Mouse (Mus musculus) natural killer cell, adult 2 months (primary cell): ENCODE measurements at regions not wholly inside any gene's neighbourhood (a gene's known extent, or its start where the extent isn't known, plus 50 kb on each side); places are given as distances from the start of the nearest gene placed in this dataset.
A peak's percentile ranks its signal among the peaks of the same experiment; 100 is the strongest.

Source experiments
- DNase-seq, 2 experiments: peaks; one replicate each; pipeline ENCODE4 v3.0.0; 2022; ENCODE audit warnings: low spot score in 2 of 2

DNA sequence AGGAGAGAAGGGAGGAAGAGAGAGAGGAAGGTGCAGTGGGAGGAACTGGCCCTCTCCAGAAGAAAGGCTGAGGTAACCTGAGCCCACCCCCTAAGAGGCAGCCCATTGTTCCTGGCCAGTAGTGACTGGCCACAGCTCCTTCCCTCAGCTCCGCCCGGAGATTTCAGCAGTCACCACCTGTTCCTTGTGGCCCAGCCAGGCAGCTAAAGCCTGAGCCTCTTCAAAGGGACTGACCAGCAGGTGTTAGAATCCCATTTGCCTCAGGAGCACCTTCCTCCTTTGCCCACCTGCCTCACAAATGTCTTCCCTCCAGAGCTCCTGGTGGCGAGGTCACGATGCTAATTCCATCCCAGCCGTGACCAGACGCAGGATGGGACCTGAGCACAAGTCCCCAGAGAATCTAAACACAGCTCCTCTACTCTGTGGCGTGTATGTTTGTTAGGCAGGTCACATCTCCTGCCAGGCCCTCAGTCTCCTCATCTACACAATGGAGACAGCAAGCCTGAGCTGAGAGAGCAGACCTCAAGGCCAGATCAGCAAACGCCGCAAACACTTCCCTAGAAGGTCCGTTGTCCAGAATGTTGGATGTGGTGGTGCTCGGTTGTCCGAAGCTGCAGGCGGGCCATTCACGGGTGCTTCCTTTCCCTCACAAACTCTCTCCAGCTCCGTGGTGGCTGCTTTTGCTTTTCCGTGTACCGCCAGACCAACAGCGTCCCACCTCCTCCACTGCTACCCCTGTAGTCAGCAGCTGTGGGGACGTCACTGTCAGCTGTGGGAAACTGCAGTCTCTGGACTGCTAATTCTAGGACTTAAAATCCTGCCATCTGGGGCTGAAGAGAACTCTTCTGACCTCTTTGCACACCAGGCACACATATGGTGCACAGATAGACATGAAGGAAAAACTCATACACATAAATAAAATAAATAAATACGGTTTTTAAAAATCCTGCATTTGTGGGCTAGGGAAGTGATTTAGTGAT is 145.8 kb upstream of the Rad23b start:
- DNase-seq, result no peak

DNA sequence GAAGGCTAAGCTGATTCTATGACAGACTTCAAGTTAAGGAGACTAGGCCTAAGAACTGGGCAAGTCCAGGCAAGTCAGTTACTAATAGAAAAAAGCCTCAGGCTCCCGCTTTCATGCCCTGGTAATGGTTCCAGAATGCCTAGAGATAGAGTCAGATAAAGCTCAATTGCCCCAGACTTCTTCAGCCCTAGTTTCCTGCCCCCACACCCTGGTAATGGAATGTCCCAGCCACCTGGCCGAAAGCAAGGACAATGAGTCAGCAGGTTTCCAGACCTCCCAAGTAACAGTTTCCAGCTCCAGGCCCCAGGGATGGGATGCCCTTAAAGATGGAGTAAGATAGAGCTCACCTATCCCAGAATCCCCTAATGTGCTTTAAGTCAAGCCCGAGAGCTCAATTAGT is 143.6 kb upstream of the Rad23b start:
- DNase-seq, result no peak

GRCm38 (mm10) chr4:55207749-55208385 is 142.0 kb upstream of the Rad23b start:
- DNase-seq, result no peak

DNA sequence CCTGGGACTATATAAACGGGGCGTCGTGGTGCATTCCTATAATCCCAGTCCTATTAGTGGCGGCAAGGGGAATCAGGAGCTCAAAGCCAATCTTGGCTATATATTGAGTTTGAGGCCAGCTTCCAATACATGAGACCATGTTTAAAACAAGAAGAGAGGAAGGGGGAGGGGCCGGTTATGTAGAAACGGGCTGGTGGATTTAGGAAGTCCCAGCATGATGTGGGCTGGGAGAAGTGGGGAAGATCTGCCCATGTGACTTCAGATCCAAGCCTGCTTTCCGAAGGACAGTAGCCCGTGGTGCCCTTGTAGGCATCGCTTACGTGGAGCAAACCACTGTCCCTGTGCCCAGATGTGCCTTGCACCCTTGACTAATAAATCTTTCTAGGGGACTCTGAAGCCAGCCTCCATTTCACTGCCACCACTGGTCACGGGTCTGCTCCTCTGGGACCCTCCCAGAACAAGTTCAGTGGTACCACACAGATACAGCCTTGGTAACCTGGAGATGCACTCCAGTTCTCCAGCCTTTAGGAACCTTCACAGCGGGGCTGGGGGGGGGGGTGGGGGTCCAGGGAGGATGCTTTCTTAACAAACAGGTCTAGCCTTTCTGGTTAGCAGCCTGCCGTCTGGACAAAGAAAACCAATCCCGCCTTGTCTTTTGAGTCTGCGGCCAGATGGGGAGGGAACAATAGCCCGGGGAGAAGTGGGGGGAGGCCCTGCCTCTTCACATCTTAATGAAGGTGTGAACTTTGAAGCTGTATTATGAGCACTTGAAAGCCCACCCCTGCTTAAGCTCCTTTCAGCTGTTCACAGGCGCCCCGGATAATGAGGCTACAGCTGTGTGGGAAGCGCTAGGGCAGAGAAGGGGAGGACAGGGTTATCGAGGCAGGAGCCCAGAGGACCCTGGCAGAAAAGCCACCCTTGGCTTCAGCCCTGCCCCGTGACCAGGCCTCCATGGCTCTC is 141.2 kb upstream of the Rad23b start:
- DNase-seq, result no peak

- DNase-seq, result no peak
Observed at GRCm38 (mm10) chr4:55215425-55216174, 134.2 kb upstream of the Rad23b start.

GRCm38 (mm10) chr4:55216175-55216545 is 133.7 kb upstream of the Rad23b start:
- no peak for DNase-seq

DNA sequence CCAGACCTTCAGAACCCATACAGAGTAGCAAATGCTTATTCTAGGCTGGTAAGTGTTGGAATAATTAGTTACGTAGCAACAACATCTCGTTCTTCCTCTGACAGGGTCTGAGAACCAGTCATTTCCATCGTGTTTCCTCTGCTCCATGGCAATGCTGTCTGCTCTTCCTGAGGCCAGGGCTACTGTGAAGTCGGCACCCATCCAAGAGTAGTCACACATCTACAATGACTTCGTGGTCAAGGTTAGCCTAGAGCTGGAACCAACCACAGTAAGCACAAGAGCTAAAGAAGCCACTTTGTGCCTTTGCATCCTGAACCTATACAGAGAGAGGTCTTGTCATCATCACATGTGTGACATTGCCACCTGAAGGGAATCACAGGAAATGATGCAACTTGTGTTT is 124.1 kb upstream of the Rad23b start:
- no peak for DNase-seq

- DNase-seq, result no peak
Observed at GRCm38 (mm10) chr4:55227394-55227793, 122.4 kb upstream of the Rad23b start.

DNA sequence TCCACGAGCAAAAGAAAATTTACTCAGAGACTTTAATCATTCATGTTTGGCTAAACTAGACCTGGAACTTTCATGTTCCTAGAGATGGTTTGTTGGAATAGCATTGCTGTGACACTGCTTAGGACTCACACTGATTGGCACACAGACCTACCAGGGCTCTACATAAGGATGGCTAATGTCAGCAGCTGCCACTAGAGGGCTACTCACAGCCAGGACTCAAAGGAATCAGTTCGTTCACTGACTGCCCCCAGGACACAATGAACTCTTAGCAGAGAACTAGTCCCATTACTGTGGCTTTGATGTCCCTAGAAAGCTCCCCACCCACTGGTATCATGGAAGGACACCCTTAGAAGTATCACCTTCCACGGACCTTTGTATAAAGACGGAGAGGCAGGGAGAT is 118.3 kb upstream of the Rad23b start:
- no peak for DNase-seq

DNA sequence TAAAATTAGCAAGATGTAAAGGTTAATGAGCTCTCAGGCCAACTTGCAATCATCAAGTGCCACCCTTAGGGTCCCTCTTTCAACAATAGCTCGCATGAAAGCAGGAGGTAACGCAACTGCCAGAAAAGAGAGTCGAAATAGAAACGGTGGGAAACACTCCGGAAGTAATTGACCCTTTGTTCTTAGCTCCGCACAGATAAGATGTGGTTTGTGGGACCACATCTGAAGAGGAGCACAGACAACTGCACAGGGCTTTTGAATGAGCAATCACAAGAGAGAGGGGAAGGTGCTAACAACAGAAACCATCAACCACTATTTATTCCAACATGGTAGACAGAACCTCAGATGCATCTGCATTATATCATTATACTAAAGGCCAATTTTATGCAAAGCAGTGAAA is 112.0 kb upstream of the Rad23b start:
- DNase-seq, result no peak

DNA sequence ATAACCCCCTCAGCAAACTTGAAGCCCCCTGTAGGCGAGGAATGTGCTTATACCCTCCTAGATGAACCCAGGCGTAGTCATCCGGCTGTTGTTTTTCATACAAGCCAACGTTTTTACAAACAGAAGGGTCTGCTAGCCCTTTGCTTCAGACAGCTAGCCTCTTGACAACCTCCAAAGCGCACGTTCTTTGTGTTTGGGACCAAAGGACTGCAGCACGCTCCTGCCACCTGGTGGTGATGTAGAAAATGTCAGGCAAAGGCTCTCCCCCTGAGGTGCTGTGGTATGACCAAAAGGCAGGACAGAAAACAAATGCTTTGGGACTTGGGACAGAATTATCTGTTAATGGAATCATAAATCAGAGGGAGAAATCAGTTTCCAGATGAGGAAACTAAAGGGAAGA is 109.4 kb upstream of the Rad23b start:
- peak; percentile 14 to 48 for DNase-seq

DNA sequence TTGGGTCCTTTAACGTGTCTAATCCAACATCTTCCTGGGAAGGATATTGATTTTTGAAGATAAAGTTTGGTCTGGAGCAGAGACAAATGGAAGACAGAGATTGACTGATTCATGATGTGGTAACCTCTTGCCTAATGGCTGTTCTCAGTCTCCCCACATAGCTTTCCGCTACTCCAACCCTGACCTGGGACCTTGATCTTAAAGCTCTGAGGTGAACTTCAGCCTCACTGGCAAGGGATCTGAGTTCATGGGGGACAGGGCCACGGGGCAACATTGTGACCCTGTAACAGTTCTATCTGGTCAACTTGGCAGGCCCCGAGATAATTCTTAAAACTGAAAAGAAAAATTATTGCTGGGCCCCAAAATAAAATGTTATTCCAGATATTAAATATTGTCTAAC is 107.5 kb upstream of the Rad23b start:
- no peak for DNase-seq

GRCm38 (mm10) chr4:55243091-55244058 is 106.5 kb upstream of the Rad23b start:
- DNase-seq, result no peak

DNA sequence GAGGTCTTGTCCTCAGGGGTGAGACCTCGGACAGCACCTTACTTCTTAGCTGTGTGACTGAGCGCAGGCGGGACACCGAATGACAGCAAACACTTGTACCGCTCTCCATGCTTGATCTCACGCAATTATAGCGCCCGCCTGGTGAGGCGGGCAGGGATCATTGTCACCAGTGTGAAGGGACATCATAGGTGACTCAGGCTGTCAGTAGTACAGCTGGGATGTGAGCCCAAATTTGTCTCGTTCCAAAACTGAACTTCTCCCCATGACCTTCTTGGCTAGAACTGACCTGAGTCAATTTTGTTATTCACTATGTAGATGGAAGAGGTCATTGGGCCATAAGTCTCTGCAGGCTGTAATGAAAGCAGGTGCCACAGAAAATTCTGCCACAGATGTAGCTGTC is 104.1 kb upstream of the Rad23b start:
- DNase-seq, result no peak

DNA sequence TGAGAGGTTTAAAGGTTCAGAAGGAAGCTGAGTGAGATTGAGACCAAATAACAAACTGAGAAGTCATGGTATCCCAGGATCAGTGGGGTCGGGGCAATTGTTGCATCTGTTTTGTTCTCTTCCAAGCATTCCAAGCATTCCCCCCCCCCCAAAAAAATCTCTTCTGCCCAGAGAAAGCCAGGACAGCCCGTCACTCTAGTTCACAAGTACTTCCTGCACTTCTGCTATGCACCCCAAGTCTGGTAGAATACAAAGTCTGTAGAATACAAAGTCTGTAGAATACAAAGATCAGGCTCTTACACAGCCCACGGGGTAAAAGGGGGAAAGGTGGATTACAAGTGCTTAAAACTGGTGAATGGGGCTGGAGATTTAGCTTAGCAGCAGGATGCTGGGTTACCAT is 99.5 kb upstream of the Rad23b start:
- no peak for DNase-seq

DNA sequence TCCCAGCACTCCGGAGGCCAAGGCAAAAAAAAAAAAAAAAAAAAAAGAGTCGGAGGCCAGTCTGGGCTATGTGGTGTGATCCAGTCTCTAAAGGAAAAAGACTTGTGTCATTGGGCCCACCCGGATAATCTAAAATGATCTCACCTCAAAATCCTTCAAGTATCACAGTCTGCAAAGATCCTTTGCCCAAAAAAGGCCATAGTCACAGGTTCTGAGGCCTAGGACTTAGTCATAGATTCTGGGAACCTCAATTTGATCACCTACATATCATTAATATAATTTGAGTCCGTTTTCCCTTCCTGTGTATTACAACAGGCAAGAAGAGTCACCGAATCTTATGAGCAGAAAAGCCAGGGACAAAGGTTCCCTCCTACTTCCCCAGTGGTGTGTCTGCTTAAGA is 98.3 kb upstream of the Rad23b start:
- no peak for DNase-seq

GRCm38 (mm10) chr4:55253769-55254168 is 96.1 kb upstream of the Rad23b start:
- no peak for DNase-seq

- DNase-seq, result no peak
Observed at GRCm38 (mm10) chr4:55271965-55272630, 77.7 kb upstream of the Rad23b start.

- DNase-seq, result no peak
Observed at GRCm38 (mm10) chr4:55276300-55276952, 73.4 kb upstream of the Rad23b start.
